Mouse (Mus musculus): ENCODE data around the gene Trmo.
A peak's percentile ranks its signal among the peaks of the same experiment; 100 is the strongest.

The Trmo gene

DNA sequence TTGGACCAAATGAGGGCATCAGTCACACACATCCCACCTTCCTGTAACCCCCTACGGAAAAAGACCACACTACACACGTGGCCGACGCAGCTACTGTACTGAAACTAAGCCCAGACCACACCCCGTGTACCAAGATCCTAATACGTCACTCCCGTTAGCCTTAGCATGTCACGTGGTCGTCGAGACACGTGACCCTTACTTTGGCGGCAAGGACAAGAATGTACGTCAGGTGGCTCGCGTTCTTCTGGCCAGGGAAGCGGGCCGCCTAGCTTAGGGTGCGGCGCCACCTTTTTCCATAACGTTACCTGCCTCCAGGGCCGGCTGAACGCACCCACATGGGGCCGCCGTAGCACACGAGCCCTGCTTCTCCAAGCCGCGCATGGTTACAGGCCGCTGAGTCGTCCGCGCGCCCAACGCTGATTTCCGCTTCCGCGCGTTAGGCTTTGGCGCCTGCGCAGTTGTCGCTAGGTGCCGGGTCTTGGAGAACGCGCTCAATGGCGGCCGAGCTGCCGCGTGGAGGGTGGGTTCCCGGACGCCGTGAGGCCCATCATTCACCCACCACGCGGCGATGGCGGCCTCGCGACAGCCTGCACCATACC is at the start of gene Trmo:
TSS of gene Trmo (minus strand) at position 425 of the 599 bp plus-strand sequence.
- DNase-seq: peak; percentile 96

DNA sequence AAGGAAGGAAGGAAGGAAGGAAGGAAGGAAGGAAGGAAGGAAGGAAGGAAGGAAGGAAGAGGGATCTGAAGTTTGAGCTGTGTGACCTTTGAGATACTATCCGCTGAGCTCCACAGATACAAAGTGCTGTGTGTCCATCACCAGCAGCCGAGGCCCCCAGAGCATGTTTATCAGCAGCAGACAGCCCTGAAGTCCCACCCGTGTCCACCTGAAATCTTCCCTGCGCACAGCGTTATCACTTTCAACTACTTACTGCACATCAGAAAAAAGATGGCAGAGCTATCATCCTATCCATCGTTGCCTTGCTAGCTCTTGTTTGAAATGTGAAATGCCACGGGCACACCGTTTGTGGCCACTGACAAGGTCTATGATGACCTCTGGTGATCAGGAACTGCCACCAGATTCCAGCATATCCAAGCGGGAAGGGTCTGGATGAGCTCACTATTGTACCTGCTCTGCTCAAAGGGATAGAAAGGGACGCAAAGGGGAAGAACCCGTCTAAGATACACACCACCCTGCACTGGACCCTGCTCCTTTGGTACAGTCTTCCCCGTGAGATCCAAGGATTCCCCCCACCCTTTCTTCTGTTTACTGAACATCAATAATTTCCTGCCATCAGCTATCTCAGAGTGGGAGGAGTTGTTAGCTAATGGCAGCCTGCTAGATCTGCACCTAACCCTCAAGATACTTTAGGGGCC is 43.3 kb upstream of the Trmo start:
- DNase-seq: no peak

DNA sequence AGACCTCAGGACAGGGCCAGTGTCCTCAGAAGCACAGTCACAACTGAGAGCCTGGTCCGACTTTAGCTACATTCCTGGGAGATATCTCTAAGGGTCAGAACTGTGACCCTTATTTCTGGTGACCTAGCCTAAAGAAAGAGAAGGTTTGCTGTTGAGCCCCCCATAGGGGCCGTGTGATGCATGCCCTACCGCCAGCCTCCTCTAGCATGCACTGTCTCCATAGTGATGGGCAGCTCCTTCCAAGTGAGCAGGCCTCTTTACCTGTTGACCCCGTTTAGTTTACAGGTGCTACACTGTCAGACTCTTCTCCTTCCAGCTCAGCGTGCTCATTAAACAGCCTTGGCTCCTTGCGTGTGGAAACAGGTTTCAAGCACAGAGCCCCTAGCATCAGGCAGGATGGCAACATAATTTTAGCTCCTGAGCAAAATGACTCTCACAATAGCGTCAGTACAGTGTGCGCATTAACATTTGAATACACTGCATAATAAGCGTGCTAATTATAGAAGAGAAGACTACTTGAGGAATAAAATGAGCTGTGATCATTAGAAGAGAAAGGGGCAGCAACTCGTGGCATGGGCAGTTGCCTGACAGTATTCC is 39.8 kb upstream of the Trmo start:
- peak; percentile 17 for DNase-seq

GRCm38 (mm10) chr4:46422625-46423024 is 33.4 kb upstream of the Trmo start:
- no peak for DNase-seq

- no peak for DNase-seq
Measured at GRCm38 (mm10) chr4:46418851-46419250, 29.6 kb upstream of the Trmo start.

GRCm38 (mm10) chr4:46417491-46417890 is 28.3 kb upstream of the Trmo start:
- no peak for DNase-seq

- DNase-seq: no peak
Measured at GRCm38 (mm10) chr4:46413406-46413805, 24.2 kb upstream of the Trmo start, which contains the start of gene Hemgn. Gene Hemgn, minus strand, starts transcription at chr4:46413506.

DNA sequence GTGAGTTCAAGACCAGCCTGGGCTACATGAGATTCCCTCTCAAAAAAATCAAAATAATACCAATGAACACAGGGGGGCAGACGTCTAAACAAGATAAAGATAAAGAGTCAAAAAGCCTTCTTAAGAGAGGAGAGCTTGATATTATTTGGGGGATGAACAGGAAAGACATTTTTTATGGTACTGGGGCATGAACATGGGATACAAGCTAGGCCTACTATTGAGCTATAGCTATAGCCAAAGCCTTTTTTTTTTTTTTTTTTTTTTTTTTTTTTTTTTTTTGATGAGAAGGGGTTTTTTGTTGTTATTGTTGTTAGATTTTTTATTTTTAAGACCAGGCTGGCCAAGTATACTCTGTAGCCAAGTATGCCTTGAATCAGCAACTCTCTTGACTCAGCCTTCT is 22.9 kb upstream of the Trmo start:
- DNase-seq: no peak

GRCm38 (mm10) chr4:46411489-46411888 is 22.3 kb upstream of the Trmo start:
- DNase-seq: no peak

GRCm38 (mm10) chr4:46410677-46411076 is 21.4 kb upstream of the Trmo start:
- DNase-seq: no peak

DNA sequence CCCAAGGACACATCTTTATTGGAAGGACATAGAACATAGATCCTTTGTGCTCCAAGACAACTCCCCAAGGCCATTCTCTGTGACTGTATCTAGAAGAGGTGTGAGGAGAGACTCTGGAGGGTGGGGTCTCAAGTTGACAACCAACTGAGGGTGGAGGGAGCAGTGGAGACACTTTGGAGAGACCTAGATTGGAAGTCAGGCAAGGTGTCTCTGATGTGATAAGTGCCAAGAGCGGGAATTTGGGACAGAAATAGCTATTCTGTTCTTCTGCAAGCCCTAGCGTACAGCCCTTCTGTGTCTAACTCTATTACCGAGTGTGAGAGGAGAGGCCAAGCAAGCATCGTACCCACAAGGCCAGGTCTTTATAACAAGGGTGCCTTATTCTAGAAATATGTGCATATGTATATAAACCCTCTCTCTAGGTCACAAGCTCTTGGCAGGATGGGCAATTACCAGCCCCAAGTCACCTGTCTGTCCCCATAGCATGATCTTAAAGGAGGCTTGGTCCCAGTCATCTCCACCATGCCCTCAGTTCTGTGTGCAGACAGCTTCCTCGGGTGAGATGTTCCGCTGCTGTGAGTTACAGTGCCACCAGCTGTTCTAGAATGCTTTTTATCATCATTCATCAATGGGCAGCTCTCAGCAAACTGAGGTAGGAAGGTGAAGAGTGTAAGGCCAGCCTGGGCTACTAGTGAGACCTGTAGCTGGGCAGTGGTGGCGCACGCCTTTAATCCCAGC is 17.9 kb upstream of the Trmo start:
- DNase-seq: no peak

DNA sequence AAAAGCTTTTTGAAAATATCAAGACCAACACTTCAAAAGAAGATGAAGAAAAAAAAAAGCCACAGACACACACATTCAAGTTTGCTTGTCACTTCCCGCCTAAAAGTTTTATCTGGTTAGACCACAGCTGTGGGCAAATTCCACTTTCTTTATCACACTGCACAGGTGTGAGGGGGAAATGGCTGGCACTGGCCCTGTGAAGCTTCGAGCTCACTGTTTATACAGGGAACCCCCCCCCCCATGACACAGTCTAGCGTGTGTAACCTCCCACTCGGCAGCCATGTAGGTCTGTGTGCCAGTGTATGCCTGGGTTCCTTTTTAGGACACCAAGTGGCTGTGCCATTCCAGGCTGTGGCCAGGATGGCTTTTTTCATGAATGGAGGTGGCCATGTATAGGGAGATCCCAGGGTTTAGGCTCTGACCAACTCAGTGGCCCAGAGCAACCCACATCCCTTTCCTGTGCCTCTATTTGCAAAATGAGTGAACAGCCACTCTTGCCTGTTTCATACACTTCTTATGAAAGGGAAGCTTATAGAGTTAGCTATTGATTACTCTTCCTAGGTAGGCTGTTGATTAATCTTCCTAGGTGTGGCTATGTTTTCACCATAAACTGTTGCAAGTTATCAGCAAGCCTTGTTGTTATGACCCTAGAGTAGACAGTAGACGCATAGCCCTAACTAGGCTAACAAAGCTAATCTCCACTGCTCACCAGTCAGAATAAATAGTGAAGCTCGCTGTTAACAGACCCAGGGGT is 15.0 kb upstream of the Trmo start:
- DNase-seq: no peak

DNA sequence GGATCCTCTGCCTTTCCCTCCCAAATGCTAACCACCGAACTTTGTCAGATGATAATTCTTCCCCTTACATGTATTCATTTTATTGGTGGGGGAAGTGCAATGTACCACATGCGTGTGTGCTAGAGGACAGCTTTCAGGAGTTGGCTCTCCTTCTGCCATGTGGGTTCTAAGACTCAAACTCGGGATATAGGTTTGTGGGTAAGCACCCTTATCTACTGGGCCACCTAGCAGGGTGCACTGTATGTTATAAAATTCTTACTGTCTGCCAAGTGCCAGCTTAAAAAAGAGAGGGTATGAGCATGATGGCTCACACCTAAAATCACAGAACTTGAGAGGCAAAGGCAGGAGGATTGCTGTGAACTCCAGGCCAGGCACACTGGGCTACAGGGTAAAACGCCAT is 9.6 kb upstream of the Trmo start:
- DNase-seq: no peak

GRCm38 (mm10) chr4:46395736-46396135 is 6.5 kb upstream of the Trmo start:
- no peak for DNase-seq

DNA sequence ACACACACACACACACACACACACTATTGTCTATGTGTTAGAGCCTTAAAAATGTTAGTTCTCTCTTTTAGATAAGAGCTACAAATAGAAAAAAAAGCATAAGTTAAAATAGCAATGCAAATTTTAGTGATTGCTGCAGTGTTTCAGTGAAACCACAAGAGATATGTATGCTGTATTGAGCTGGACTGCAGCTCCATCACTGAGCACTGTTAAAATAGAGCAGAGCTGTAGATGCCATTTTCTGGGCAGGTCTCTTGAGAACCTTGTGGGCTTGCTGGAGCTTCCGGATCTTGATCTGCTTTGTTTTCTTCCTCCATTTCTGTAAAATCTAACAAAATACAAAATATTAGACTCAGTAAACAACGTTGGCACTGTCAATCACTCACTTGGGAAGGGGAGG is 5.2 kb upstream of the Trmo start:
- DNase-seq: no peak

GRCm38 (mm10) chr4:46390390-46390970 is 1.2 kb upstream of the Trmo start:
- DNase-seq: peak; percentile 76

DNA sequence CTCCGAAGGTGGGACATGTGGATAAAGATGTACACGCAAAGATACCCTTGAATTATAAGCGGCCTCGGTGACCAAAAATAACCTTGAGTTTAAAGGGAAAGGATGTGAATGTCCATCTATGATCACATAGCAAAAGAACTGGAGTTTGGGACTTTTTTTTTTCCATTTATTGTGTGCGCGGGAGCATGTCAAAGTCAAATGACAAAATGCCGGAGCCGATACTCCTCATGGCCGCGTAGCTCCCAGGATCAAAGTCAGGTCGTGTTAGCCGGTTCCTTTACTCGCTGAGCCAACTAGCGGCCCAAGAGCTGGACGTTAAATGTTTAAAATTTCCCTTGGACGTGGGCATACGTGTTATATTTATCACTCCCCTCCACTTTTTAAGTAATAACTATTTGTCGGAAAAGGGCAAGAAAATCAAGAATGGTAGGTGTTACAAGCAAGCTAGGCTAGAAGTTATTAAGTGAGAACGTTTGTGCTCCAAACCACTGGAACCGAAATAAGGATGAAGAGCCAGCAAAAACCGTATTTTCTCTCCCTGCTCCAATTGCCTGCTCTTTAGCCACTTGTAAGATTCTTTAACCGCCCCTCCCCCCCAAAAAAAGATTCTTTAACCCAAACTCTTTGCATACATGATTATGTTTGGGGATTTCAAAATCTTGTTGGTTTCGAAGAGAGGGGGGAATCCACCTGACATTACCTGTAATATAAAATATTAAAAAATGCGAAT is 540 bp upstream of the Trmo start:
- DNase-seq: peak; percentile 25

- DNase-seq: no peak
Measured at GRCm38 (mm10) chr4:46388556-46388955, 681 bp downstream of the Trmo start.

DNA sequence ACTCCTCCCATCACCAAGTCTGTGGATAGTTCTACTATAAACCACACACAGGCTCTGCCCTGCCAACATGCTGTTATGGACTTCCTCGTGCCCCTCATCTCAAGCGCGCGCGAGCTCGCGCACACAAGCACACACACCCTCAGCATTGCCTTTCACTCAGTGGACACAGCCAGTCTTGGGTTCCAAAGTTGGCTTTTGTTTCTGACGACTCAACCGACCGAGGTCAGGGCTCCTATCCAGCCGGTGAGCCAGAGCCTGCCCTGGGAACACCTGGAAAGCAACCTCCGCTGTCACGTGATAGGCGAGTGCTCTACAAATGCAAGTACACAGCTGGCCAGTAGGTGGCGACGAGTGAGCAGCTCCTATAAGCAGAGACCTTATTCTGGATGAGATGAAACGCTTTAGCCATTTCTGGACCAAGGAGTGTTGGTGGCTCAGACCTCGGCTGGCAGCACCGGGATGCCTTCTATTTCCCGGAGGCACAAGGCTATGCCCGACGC is 14.3 kb downstream of the Trmo start:
- peak; percentile 81 for DNase-seq

- DNase-seq: peak; percentile 28
Measured at GRCm38 (mm10) chr4:46374455-46374854, 14.8 kb downstream of the Trmo start.

DNA sequence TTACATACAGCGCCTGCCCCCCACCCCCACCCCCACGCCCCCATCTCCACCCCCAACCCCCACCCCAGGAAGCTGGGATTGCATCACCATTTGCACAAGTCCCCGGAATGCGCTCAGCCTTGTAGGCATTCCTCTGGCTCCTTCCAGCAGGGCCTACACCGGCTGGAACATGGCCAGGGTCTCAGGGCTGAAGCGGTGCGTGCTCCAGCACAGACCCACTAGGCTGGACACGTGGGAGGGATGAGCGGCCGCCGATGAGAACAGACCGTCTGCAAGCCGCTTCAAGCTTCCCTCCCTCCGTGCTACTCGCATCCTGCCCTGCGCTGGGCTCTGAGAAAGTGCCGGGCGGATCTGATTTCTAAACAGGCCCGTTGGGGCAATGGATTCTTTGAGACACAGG is 18.2 kb downstream of the Trmo start:
- DNase-seq: peak; percentile 68

DNA sequence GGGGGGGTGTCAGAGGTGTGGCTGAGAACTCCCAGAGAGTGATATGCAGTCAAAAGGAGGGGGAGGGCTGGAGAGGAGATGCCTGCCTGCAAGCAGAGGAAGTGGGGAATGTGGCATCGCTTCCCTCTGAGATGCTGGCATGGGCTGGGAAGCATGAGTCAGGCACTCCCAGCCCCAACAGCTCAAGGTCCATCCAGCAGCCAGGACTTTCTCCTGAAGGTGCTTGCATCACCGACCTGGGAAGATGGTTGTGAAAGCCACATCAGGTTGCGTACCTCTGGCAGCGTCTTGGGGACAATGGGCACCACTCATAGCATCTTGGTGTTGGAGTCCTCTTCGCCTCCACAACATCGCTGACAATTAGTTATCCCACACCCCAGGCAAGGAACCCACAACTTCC is 18.8 kb downstream of the Trmo start:
- no peak for DNase-seq
